20 mouse cellular contexts compared by ENCODE assay signal in the genomic region with DNA sequence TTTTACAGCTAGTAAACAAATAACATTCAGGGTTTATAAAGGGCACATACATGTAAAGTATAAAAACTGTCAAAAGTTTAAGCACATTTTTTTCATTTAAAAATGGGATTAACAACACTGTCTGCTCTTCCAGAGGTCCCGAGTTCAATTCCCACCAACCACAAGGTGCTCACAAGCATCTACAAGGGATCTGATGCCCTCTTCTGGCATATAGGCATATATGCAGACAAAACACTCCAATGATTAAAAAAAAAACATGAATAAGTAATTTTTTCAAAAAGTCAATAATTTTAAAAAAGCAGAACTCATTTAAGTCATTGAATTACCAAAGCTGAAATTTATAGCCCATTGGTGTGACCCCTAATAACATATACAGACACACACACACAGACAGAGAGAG.
"Had no signal": no experiment of that assay in that cellular context is flagged by ENCODE, and none has a peak within 500 bp of the region (broad histone marks: within the 10 kb centered on the region; RNA-seq: fewer than 3 reads in every experiment).

No protein-coding gene starts in this region.

- H3K36me3 ChIP-seq: midbrain, embryonic 10.5 days; midbrain, embryonic 12.5 days; neural tube, embryonic 13.5 days; neural tube, embryonic 15.5 days; stomach, embryonic 15.5 days had no signal

- H3K4me3 ChIP-seq: midbrain, embryonic 10.5 days; midbrain, embryonic 12.5 days; myocyte; neural tube, embryonic 13.5 days; neural tube, embryonic 15.5 days; stomach, embryonic 15.5 days had no signal

- H3K9ac ChIP-seq: lung, embryonic 14.5 days; midbrain, embryonic 12.5 days; neural tube, embryonic 13.5 days; neural tube, embryonic 15.5 days; stomach, embryonic 15.5 days had no signal

- H3K27me3 ChIP-seq: midbrain, embryonic 12.5 days; neural tube, embryonic 13.5 days; neural tube, embryonic 15.5 days; stomach, embryonic 15.5 days had no signal

- H3K4me1 ChIP-seq: midbrain, embryonic 10.5 days; midbrain, embryonic 12.5 days; neural tube, embryonic 13.5 days; neural tube, embryonic 15.5 days; stomach, embryonic 15.5 days had no signal

- DNase-seq: lung, adult 18-20 months; lung, embryonic 14.5 days; lung, postnatal 10 days; lung, postnatal 4 days; midbrain, embryonic 14.5 days; retina, postnatal 1 day; right cerebral cortex, adult 18-20 months; right cerebral cortex, postnatal 25 days; right cerebral cortex, postnatal 4 days; spleen, adult 18-20 months; thymus, adult 2 months; thymus, postnatal 25 days; thymus, postnatal 4 days had no signal

- H3K27ac ChIP-seq: midbrain, embryonic 10.5 days; midbrain, embryonic 12.5 days; neural tube, embryonic 13.5 days; neural tube, embryonic 15.5 days; stomach, embryonic 15.5 days; stomach, postnatal 0 days had no signal

- H3K9me3 ChIP-seq: midbrain, embryonic 10.5 days; midbrain, embryonic 12.5 days; neural tube, embryonic 13.5 days; neural tube, embryonic 15.5 days; stomach, embryonic 15.5 days had no signal
